Mouse (Mus musculus): ENCODE data around the gene Fam161a.

Gene Fam161a

DNA sequence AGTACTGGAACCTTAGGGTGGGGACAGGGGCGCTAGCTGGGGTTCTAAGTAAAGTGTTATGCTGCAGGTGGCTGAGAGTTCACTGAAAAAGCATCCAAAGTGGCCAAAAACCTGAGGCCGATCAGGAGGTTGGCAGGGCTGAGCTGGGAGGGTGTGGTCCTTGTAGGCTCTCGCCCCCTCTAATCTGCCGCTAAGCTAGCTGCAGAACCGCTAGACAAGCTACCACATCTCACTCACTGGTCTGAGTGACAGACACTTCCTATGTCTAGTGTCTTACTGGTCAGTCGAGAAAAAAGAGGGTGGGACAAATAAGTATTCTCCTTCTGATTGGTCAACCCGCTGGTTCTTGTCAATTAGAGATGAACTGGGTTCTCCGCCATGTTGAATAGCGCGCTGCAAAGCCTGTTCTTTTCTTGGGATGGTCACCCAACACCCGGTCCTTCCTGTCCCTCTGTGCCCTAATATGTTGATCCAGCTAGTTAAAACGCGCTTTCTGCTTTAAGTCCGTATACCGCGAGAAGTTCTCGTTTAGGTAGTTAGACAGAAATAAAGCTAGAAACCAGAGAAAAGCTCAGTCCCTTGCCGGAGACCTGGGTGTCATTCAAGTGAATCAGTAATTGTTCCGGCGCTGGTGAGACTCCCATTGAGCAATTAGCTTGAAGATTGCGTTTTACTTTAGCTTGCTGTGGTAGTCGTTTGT is at the start of gene Fam161a:
TSS of gene Fam161a (plus strand) at position 51 of the 700 bp plus-strand sequence.
- DNase-seq (ENCODE audit: low read depth, low spot score): peak; percentile 93

DNA sequence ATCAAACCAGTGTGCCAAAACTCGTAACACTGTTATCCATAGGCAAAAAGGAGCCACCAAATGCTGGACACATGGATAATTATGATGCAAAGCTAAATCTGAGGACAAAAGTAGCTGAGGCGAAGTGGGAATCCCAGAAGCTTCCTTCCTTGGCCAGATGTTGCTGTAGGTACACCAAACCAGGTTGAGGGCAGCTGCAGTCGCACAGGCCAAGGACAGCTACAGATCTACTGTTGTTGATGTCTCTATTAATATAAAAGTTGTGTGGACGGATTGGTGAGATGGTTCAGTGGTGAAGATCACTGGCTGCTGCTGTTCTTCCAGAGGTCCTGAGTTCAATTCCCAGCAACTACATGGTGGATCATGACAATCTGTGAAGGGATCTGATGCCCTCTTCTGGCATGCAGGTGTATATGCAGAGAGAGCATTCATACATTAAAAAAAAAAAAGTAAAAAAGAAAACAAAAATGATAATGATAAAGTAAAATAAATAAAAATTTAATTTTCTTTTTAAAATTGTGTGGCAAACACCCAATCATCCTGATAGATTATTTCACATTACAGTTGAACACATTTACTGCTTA is 49.4 kb upstream of the Fam161a start:
- no peak for DNase-seq (ENCODE audit: low read depth, low spot score)

DNA sequence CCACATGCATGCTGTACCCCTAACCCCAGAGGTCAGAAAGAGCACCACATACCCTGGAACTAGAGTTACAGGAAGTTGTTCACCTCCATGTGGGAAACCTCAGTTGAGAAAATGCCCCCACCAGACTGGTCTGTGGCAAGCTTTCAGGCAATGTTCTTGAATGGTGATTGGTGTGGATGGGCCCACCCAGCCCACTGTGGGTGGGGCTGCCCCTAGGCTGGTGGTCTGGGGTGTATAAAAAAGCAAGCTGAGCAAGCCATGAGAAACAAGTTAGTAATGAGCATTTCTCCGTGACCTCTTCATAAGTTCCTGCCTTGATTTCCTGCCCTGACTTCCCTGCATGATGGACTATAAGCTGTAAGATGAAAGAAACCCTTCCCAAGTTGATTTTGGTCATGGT is 45.2 kb upstream of the Fam161a start:
- no peak for DNase-seq (ENCODE audit: low read depth, low spot score)

DNA sequence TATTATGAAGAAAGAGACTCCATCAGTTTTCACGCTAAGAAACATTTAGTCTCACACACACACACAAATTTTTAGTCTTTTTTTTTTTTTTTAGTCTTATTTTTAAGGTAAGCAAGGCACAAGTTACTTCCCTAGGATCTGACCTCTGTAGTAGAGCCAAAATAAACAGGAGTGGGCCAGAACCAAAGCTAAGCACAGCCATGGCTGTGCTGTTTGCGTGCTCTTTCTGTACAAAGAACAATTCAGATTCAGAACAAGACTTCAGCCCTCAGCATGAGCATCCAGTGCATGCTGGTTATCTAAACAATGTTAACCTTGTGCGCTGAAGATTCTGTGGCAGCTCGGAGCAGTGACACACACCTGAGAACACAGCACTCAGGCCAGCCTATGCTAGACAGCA is 42.9 kb upstream of the Fam161a start:
- no peak for DNase-seq (ENCODE audit: low read depth, low spot score)

DNA sequence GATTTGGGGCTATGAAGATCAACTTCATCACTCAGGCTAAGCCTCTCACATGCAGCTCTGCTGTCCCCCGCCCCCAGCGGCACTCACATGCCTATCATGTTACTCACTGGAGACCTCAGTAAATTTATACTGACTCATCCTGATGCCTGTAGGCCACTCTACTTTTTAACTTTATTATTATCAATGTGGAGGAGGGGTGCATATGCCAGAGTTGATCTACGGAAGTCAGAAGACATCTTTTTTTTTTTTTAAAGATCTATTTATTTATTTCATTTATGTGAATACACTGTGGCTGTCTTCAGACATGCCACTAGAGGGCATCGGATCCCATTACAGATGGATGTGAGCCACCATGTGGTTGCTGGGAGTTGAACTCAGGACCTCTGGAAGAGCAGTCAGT is 41.8 kb upstream of the Fam161a start:
- no peak for DNase-seq (ENCODE audit: low read depth, low spot score)

DNA sequence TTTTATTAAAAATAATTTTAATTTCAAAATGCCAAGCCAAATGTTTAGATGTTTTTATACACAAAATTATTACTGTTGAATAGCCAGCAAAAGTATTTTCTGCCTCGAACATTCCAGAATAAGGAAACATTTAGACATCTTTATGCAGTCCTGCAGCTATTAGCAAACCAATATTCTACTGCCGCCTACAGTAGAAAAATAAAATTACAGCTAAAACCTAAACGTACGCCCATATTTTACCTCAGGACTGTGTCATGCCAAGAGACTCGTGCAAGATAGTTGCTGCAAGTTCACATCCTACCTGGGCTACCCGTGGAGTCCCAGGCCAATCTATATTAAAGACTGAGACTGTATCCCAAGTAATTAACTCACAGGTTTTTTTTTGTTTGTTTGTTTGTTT is 37.8 kb upstream of the Fam161a start:
- no peak for DNase-seq (ENCODE audit: low read depth, low spot score)

DNA sequence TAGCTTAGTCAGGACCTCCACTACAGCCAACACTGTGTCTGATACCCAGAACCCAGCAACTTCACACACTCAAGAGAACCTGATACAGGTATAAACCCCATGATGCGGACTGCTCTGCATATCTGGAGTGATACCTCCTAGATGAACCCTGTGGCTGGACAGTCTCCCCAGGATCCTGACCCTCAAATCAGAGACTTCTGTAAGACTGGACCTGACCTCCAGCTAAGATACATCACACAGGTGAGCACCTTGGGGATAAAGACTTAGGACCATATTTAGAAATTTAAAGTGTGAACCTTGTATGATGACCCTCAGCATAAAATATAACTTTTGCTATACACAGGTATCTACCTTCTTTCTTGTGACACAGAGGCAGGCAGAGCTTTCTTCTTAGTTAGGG is 36.8 kb upstream of the Fam161a start:
- DNase-seq (ENCODE audit: low read depth, low spot score): no peak

DNA sequence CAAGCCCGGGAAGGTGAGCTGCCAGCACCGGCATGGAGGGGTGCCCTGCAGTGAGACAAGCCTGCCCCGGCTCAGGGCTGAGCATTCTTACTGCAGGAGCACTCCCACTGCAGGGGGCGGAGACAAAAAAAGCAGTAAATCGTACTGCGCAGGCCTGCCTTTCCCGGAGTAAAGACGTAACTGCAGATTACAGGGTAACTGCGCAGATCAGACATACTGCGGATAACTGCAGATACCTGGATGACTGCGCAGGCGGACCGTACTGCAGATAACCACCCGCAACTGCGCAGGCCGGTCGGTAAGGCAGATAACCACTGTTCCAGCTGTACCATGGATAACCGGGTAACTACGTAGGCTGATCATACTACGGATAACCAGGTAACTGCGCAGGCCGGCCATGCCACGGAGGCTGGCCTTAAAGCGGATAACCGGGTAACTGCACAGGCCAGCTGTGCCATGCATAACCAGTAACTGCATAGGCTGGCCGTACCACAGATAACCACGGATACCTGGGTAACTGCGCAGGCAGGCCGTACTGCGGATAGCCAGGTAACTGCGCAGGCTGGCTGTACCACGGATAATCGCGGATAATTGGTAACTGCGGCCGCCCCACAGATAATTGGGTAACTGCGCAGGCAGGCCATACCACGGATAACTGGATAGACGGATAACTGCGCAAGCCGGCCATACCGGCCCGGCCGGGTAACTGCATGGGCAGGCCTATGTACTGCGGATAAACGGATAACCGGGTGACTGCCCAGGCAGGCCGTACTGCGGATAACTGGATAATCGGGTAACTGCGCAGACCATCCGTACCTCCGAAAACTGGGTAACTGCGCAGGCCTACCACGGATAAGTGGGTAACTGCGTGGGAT is 35.3 kb upstream of the Fam161a start, which contains the start of gene Zrsr1:
TSS of gene Zrsr1 (plus strand) at position 171 of the 875 bp plus-strand sequence.
- DNase-seq (ENCODE audit: low read depth, low spot score): peak; percentile 67

DNA sequence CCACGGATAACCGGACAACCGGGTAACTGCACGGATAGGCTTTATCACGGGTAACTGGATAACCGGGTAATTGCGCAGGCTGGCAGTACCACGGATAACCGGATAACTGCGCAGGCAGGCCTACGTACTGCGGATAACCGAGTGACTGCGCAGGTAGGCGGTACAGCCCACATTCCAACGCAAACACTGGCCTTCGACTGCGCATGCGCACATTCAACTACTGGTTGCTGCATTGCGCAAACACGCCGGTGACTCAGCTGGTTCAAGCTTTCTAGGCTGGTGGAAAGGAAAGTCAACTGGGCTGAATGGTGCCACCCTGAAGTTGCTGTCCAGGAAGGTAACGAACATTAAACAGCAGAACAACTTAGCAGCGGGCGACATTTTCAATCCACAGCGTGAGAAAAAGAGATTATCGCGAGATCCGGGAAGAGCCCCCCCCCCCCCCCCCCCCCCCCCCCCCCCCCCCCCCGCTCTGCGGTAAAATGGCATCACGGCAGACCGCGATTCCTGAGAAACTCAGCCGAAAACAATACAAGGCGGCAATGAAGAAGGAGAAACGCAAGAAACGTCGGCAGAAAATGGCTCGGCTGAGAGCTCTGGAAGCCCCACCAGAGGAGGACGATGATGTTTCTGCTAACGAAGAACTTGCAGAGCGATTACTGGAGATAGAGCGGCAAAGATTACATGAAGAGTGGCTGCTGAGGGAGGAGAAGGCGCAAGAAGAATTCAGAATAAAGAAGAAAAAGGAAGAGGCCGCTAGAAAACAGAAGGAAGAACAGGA is 34.4 kb upstream of the Fam161a start:
- DNase-seq (ENCODE audit: low read depth, low spot score): peak; percentile 83

DNA sequence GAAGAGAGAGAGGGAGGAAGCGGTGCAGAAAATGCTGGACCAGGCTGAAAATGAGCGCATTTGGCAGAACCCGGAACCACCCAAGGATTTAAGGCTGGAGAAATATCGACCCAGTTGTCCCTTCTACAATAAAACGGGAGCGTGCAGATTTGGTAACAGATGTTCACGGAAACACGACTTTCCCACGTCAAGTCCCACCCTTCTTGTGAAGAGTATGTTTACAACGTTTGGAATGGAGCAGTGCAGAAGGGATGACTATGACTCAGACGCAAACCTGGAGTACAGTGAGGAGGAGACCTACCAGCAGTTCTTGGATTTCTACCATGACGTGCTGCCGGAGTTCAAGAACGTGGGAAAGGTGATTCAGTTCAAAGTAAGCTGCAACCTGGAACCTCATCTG is 33.7 kb upstream of the Fam161a start:
- no peak for DNase-seq (ENCODE audit: low read depth, low spot score)

DNA sequence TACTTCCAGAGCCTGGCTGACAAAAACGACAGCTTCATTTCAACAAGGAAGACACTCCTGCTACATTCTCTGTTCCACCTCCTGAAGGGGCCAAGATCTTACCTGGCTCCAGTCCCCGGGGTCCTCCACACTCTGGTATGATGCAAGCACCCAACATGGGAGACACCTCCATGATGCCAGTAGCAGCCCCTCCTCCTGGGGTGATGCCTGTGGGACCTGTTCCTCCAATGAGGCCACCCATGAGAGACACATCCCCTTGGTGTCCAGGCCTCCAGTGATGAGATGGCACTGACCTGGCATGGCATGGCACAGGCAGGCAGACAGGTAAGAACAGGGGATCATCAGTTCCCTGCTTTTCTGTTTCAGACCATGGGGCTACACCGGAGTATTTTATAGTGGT is 29.1 kb upstream of the Fam161a start:
- no peak for DNase-seq (ENCODE audit: low read depth, low spot score)

DNA sequence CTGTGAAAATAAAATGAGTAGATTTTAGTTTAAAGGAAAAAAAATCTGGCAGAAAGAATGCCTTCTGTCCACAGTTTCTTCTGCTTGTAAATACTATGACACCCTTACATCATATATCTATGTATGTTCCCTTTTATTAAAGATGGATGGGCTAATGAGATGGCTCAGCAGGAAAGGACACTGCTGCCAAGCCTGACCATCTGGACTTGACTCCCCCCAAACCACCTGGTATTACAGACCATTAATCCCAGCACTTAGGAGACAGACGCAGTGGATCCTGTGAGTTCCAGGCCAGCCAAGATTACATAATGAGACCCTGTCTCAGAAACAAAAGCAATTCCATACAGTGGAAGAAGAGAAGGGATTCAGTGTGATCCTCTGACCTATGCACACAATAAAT is 28.6 kb upstream of the Fam161a start:
- no peak for DNase-seq (ENCODE audit: low read depth, low spot score)

DNA sequence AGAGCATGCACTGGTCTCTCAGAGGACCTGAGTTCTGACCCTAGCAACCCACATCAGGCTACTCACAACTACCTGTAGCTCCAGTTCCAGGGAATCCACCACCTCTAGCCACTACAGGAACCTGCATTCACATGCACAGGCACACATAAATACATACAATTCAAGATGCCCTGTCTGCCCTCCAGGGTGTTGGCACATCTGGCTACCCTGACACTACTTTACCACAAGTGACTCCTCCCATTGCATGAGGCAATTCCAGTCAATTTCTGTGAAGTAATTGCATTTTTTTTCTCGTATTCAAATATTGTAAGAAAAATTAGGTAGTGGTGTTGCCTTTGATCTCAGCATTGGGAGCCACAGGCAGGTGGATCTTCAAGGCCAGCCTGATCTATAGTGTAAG is 28.1 kb upstream of the Fam161a start:
- DNase-seq (ENCODE audit: low read depth, low spot score): no peak

DNA sequence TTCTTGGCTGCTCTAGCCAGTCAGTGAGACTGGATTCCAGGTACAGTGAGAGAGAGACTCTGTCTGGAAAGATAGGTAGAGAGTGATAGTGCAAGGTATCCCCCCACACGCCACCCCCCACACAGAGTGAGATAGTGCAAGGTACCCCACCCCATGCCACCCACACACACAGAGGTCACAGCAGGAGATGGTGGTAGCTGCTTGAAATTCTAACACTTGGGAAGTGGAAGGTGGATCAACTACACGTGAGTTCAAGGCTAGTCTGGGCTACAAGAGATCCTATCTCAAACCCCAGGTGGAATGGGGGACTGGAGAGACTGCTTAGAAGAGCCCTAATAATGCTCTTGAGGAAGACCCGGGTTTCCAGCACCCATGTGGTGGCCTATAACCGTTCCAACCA is 26.3 kb upstream of the Fam161a start:
- no peak for DNase-seq (ENCODE audit: low read depth, low spot score)

DNA sequence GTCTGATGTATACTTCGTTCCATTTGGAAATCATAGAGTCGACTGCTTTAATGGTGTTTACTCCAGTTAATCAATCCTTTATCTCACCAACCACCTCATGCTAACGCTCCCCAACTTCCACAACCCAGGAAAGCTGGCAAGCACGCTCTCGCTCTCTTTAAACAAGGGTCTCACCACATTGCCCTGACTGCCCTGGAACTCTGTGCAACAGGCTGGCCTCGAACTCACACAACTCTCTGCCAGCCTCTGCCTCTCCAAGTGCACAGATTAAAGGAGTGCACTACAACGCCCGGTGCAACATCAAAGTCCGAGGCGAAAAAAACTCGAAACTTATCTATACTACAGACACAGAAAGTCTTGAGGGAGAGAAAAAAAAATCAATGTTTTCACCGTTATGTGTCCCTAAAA is 25.8 kb upstream of the Fam161a start:
- DNase-seq (ENCODE audit: low read depth, low spot score): no peak

DNA sequence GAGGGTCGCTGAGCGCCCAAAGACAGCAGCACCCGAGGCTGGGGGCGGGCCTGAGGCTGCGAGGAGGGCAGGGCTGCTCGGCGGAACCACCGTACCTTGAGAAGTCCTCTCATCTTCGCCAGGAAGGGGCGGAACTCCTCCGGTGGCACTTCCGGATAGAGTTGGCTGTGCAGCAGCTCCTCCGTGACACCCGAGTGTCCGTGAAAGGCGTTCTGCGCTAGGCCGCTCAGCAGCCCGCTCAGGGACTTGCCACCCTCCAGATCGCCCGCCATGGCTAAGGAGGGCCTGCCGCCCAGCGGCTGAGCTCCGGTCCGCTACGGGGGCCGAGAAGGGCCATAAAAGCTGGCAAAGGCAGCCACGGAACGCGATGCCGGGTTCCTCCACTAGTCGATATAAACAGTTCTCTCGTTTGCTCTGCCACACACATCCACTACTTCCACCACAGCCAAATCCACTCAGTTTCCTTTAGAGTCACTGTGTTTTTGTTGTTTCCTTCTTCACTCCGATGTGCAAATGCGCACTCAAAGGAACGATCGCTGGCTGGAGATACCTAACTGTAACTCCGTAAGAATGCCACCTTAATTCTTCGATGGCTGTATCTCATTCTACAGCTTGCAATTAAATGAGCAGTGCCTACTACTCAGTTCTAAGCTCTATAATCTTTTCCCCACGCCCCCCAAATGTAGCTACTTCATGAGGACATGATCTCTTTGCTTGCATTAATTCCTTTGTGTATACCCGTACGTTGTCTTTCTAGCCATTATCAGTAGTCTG is 25.2 kb upstream of the Fam161a start, which contains the start of the genes Gm28048 and Commd1:
TSS of gene Gm28048 (minus strand) at position 107 of the 774 bp plus-strand sequence.
TSS of gene Commd1 (minus strand) at position 399 of the 774 bp plus-strand sequence.
- DNase-seq (ENCODE audit: low read depth, low spot score): peak; percentile 87

DNA sequence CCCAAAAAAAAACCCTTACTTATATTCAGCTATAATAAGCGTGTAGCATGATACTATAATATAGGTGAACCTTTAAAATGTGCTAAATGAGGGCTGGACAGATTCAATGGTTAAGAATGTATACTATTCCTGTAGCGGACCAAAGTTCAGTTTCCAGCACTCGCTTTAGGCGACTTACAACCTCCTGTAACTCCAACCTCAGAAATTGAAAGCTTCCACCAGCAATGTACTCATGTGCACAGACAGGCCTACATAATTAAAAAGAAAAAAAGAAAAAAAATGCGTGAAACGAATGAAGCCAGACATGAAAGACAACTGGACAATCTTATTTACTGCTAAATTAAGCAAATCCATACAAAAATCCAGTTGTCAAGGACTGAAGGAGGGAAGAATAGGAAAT is 24.5 kb upstream of the Fam161a start:
- DNase-seq (ENCODE audit: low read depth, low spot score): no peak

DNA sequence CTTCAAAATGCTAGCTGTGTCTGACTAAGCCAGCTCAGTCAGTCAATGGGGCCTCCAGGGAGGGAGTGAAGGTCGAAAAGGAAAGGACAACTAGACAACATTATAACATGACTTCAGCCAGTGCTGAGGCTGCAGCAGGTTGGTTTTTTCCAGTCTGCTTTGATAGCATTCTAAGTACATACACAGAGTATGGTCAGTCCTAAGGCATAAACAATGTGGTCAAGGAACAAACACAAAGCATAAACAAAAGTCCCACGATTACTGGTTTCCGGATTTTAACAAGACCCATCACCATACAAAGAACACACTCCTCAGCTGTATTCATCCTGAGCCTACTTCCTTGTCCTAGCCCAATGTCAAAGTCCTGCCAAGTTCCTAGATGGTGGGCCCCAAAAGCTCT is 21.8 kb upstream of the Fam161a start:
- DNase-seq (ENCODE audit: low read depth, low spot score): no peak

DNA sequence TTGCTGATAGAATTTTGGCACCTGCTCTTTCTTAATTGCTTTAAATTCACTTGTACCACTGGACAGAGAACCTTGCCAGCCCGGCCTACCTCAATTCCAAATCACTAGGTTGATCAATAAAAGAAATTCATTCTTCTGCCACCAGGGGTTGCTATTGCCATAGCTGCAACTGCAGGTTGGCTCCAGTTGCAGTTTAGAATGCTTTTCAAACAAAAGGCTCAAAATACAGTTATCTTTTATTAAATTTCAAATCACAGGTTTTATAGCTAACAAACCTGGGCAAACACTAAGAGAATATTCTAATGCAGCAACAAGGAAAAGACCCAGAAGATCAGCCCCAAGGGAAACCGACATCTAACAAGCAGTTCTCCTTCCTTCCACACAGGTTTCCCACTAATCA is 20.0 kb upstream of the Fam161a start:
- DNase-seq (ENCODE audit: low read depth, low spot score): peak; percentile 53

DNA sequence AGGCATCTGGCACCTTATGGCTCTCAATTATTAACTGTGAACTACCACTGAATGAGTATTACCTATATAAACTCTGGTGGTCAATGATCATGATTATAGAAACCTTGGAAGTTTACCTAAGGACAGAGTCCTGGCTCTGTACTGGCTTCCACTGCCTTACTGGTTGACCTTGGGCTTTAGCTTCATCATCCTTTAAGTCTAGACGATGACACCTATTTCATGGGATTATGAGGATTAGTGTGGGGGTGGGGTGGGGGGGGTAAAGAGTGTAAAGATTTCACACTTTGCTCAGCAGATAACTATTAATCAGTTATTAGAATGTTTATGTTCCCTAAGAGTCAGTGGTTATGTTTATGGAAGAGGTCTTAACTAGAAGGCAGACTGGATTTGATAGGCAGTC is 17.5 kb upstream of the Fam161a start:
- DNase-seq (ENCODE audit: low read depth, low spot score): no peak

All from c-Kit-negative CD71-positive TER-119-positive erythroid progenitor cells, embryonic 14.5 days (primary cell).